Mouse (Mus musculus) limb, embryonic 13.5 days (tissue): Measurements from ENCODE around the gene Sptssa. TPM values are rescaled to one million over a fixed set of nuclear protein-coding genes. Genes with fewer than 3 reads are reported as not detected.
A peak's percentile ranks its signal among the peaks of the same experiment; 100 is the strongest.

Experiments
- ATAC-seq: fragments of 200-750 bp; cut with Nextera tagmentation; 2 replicates; pipeline ENCODE4 v1.8.0; 2017; ENCODE audit warnings: low read depth, moderate number of reproducible peaks, moderate TSS enrichment; ENCODE audit not compliant: low FRiP score
- H3K27ac ChIP-seq: fragments of 300-500 bp; sonication (generic); 2 replicates; pipeline ENCODE4 v1.5.1; 2015; ENCODE audit warnings: inconsistent platforms, mild to moderate bottlenecking, moderate library complexity
- H3K27me3 ChIP-seq: fragments of 300-500 bp; sonication (generic); 2 replicates; pipeline ENCODE4 v1.6.1; 2015; ENCODE audit warnings: mild to moderate bottlenecking, inconsistent platforms
- H3K36me3 ChIP-seq: fragments of 300-500 bp; sonication (generic); 2 replicates; pipeline ENCODE4 v1.6.1; 2015; ENCODE audit warnings: inconsistent platforms, mild to moderate bottlenecking, moderate library complexity
- H3K4me1 ChIP-seq: fragments of 300-500 bp; sonication (generic); 2 replicates; pipeline ENCODE4 v1.6.1; 2015; ENCODE audit warnings: inconsistent platforms
- H3K4me2 ChIP-seq: fragments of 300-500 bp; sonication (generic); replicated peaks from 2 replicates; pipeline ENCODE4 v1.6.1; 2015; ENCODE audit warnings: inconsistent platforms, mild to moderate bottlenecking, moderate library complexity
- H3K4me3 ChIP-seq: fragments of 300-500 bp; sonication (generic); 2 replicates; pipeline ENCODE4 v1.5.1; 2015; ENCODE audit warnings: moderate library complexity, mild to moderate bottlenecking, inconsistent platforms
- H3K9ac ChIP-seq: fragments of 300-500 bp; sonication (generic); 2 replicates; pipeline ENCODE4 v1.6.1; 2015; ENCODE audit warnings: mild to moderate bottlenecking, inconsistent platforms
- H3K9me3 ChIP-seq: fragments of 300-500 bp; sonication (generic); 2 replicates; pipeline ENCODE4 v1.6.1; 2016; ENCODE audit warnings: inconsistent platforms
- WGBS: fragments of 180-500 bp; shearing (Covaris S2); methylation state at CpG from one replicate; pipeline ENCODE4 v1.1.7; 2015; 5-methylcytosine and 5-hydroxymethylcytosine counted together
- microRNA counts: library from miRNA; unstranded; fragments of <30 nt; microRNA quantifications from one replicate; lab custom pipeline; 2016
- microRNA-seq: library from miRNA; unstranded; fragments of <30 nt; microRNA quantifications from one replicate; pipeline ENCODE4, GENCODE M21; 2016
- polyA plus RNA-seq: library from polyadenylated mRNA; unstranded; fragments of >200 nt; fragmentation: Nextera tagmentation; extraction: Ambion mirVana; gene quantifications from 2 replicates; pipeline ENCODE4 v1.2.1, GENCODE M21; 2015

Sptssa gene
- polyA plus RNA-seq, 1 experiment from 2014 or later, result 219 TPM

DNA sequence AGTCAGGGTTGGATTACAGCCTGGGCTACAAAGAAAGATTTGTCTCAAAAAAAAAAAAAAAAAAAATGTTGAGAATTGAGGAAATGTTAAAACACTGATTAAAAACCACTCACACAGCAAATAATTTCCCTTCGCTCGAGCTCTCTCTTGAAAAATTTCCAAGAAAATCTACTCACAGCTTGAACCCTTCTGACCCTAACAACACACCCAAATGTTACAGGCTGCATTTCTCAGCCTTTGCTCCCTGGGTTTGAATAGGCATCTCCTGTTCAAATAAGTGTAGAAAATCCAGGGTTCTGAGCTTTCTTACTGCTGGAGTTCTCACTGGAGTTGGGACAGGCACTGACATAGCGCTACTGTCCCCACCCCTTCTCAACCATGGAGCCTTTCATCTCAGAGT lies 51.2 kb downstream of the Sptssa start:
- no peaks in the 10 kb centered on the region for H3K9me3 ChIP-seq
- no peaks in the 10 kb centered on the region for H3K36me3 ChIP-seq
- H3K4me1 ChIP-seq, result no peaks in the 10 kb centered on the region; the same call in 1 of the 2 replicates
- no peak overlapping the region for H3K4me3 ChIP-seq
- H3K27me3 ChIP-seq, result no peaks in the 10 kb centered on the region
- H3K4me2 ChIP-seq, result no peak overlapping the region
- WGBS, result 48% methylated on average over 3 of the region's 3 CpGs
- H3K27ac ChIP-seq, result no peak overlapping the region
- no peak; the same call in 1 of the 2 replicates for ATAC-seq
- H3K9ac ChIP-seq, result no peak overlapping the region

DNA sequence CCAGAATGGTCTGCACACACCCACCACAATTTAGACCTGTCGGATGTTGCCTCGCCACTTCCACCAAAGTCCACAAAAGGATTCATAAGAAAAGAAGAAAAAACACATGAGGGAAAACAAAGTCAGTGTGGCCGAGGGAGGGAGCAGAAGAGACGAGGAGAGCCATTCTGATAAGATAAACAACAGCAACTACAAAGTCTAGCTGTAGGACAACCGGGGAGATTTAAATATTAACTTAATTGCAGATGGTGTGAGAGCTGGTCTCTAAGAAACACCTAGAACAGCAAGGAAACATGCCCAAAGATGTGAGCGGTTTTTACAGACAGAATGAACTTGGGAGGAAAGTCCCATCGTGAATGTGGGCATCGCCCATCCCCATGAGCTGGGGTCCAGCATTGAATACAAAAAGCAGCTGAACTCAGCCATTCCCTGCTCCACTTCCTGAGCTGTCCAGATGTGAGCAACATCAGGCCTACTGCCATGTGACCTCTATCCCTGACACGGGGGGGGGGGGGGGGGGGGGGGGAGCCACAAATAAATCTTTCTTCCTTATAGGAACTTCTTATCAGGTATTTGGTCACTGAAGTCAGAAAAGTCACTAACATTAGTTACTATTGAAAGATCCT lies 52.7 kb downstream of the Sptssa start:
- no peak for ATAC-seq
- Histone ChIP-seq H3K4me2 (no peak overlapping the region), H3K36me3 (no peaks in the 10 kb centered on the region), H3K9me3 (no peaks in the 10 kb centered on the region), H3K4me3 (no peak overlapping the region), H3K27me3 (no peaks in the 10 kb centered on the region), H3K27ac (no peak overlapping the region), H3K9ac (no peak overlapping the region), H3K4me1 (no peaks in the 10 kb centered on the region; the same call in 1 of the 2 replicates)
- 87% methylated on average over 8 of the region's 9 CpGs for WGBS

DNA sequence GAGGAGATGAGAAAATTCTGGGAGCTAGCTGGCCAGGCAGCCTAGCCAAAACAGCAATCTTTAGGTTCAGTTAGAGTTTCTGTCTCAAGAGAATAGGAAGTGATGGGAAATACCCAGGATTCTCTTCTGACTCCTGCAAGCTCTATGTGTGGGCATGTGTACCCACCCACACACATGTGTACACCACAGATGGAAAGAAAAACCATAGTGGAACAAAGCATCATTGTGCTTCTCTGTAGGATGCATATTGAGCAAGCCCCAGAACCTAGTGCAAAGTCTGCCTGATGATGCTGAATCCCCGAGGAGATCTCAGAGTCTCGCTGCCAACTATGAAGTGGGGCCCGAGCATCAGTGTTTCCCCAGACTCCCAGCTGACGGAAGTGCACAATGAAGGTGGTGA lies 55.9 kb downstream of the Sptssa start:
- Histone ChIP-seq H3K36me3 (no peaks in the 10 kb centered on the region), H3K9me3 (no peaks in the 10 kb centered on the region), H3K27me3 (no peaks in the 10 kb centered on the region), H3K4me2 (no peak overlapping the region), H3K4me1 (no peaks in the 10 kb centered on the region), H3K4me3 (no peak overlapping the region), H3K27ac (no peak overlapping the region), H3K9ac (no peak overlapping the region)
- no peak for ATAC-seq
- WGBS, result 87% methylated on average over 4 of the region's 4 CpGs

DNA sequence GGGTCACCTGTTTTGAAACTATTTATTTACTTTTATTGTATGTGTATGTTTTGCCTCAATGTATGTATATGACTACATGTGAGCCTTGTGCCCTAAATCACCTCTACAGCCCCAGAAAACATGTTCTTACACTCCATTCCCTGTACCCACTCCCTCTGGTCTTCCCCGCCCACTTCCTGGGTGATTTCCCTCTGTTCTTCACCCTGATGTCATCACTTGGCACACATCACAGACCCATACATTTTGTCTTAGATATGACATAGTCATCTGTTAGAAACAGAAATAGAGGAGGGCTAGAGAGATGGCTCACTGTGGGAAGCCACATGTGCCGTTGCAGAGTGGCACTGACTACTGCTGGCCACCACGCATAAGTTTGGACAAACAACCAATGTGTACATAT lies 58.0 kb downstream of the Sptssa start:
- no peak overlapping the region for H3K27ac ChIP-seq
- no peaks in the 10 kb centered on the region for H3K27me3 ChIP-seq
- WGBS, result 94% methylated on average over 3 of the region's 3 CpGs
- no peaks in the 10 kb centered on the region for H3K9me3 ChIP-seq
- no peaks in the 10 kb centered on the region for H3K36me3 ChIP-seq
- no peak for ATAC-seq
- no peak overlapping the region for H3K9ac ChIP-seq
- no peak overlapping the region for H3K4me2 ChIP-seq
- no peak overlapping the region for H3K4me3 ChIP-seq
- no peaks in the 10 kb centered on the region for H3K4me1 ChIP-seq

- Histone ChIP-seq H3K27me3 (no peaks in the 10 kb centered on the region), H3K4me3 (no peak overlapping the region), H3K4me2 (no peak overlapping the region), H3K27ac (no peak overlapping the region), H3K4me1 (no peaks in the 10 kb centered on the region), H3K36me3 (no peaks in the 10 kb centered on the region), H3K9ac (no peak overlapping the region), H3K9me3 (no peaks in the 10 kb centered on the region; the same call in 1 of the 2 replicates)
- 0 out of 2 replicates have a peak, but pooled peaks have one; percentile 54 for ATAC-seq
- WGBS, result 41% methylated on average over 4 of the region's 4 CpGs
Measured at GRCm38 (mm10) chr12:54596715-54597114, 59.7 kb downstream of the Sptssa start.

MicroRNAs encoded within 50 kb of the gene (microRNA counts, 519-probe panel; counts per million panel counts)
- microRNA mmu-miR-1892 (lab: Ali Mortazavi, UCI), result not detected

Small RNA genes lying within 50 kb of the gene (microRNA-seq; reads per million reads assigned to microRNA genes)
- gene Mir1892, result not detected

Other genes with a start within 250 kb of the Sptssa start
- gene Eapp, start 39.3 kb upstream of the Sptssa start, polyA plus RNA-seq, result 72.8 and 79.7 TPM in 2 replicates
- 194 and 208 TPM in 2 replicates for gene Snx6, start 139.1 kb upstream of the Sptssa start, polyA plus RNA-seq
- gene Cfl2, start 206.3 kb upstream of the Sptssa start, polyA plus RNA-seq, result 184 and 187 TPM in 2 replicates